Comparison of ENCODE assay signal across 22 mouse cellular contexts in genomic region chr7:144740643-144741042, GRCm38 (mm10). TPM values are rescaled to one million over a fixed set of nuclear protein-coding genes. Genes with fewer than 3 reads are reported as not detected.
DNase-seq lines count a peak whose midpoint lies in the region; ATAC-seq and TF ChIP-seq lines count a peak whose summit lies in the region.
"Had no signal": no experiment of that assay in that cellular context is flagged by ENCODE, and none has a peak within 500 bp of the region (broad histone marks: within the 10 kb centered on the region; RNA-seq: fewer than 3 reads in every experiment).

No protein-coding gene starts in this region.

- H3K36me3 ChIP-seq in heart, embryonic 10.5 days, result no peaks in the 10 kb centered on the region
- H3K36me3 ChIP-seq in midbrain, embryonic 10.5 days, result peaks cover 8% of the 10 kb centered on the region; the same call in 1 of the 2 replicates
- no peaks in the 10 kb centered on the region for H3K36me3 ChIP-seq in midbrain, embryonic 13.5 days
- no peaks in the 10 kb centered on the region for H3K36me3 ChIP-seq in forebrain, embryonic 16.5 days (ENCODE audit: control insufficient read depth, insufficient read depth)
- no peaks in the 10 kb centered on the region for H3K36me3 ChIP-seq in stomach, postnatal 0 days (ENCODE audit: control insufficient read depth, insufficient read depth, low read length)
- H3K36me3 ChIP-seq: embryonic facial prominence, embryonic 13.5 days; hindbrain, embryonic 15.5 days; limb, embryonic 13.5 days; neural tube, embryonic 13.5 days had no signal

- H3K4me2 ChIP-seq in midbrain, embryonic 13.5 days (replicated peaks), result no peak overlapping the region
- no peak overlapping the region for H3K4me2 ChIP-seq in forebrain, embryonic 16.5 days (ENCODE audit: low read length)
- no peak overlapping the region for H3K4me2 ChIP-seq in stomach, postnatal 0 days (replicated peaks; ENCODE audit: low read depth)
- H3K4me2 ChIP-seq: embryonic facial prominence, embryonic 13.5 days; hindbrain, embryonic 15.5 days; limb, embryonic 13.5 days; neural tube, embryonic 13.5 days had no signal

- no peak for TF ChIP-seq EP300 in stomach, postnatal 0 days (optimal IDR thresholded peaks at IDR 0.05)

- TF ChIP-seq CTCF in stomach, postnatal 0 days (IDR thresholded peaks at IDR 0.05; ENCODE audit: low read depth), result no peak

- H3K9ac ChIP-seq in midbrain, embryonic 13.5 days (replicated peaks), result no peak overlapping the region
- H3K9ac ChIP-seq in forebrain, embryonic 16.5 days (replicated peaks; ENCODE audit: low read depth, low read length), result no peak overlapping the region
- no peak overlapping the region for H3K9ac ChIP-seq in stomach, postnatal 0 days (ENCODE audit: low read length)
- H3K9ac ChIP-seq: embryonic facial prominence, embryonic 13.5 days; hindbrain, embryonic 15.5 days; limb, embryonic 13.5 days; neural tube, embryonic 13.5 days had no signal

- H3K9me3 ChIP-seq in heart, embryonic 10.5 days, result no peaks in the 10 kb centered on the region
- no peaks in the 10 kb centered on the region for H3K9me3 ChIP-seq in midbrain, embryonic 10.5 days (replicated peaks)
- no peaks in the 10 kb centered on the region for H3K9me3 ChIP-seq in midbrain, embryonic 13.5 days
- H3K9me3 ChIP-seq in forebrain, embryonic 16.5 days (ENCODE audit: control insufficient read depth, low read length), result no peaks in the 10 kb centered on the region
- H3K9me3 ChIP-seq in stomach, postnatal 0 days (ENCODE audit: control insufficient read depth, low read length), result no peaks in the 10 kb centered on the region
- H3K9me3 ChIP-seq: embryonic facial prominence, embryonic 13.5 days; hindbrain, embryonic 15.5 days; limb, embryonic 13.5 days; megakaryocyte, embryonic 14.5 days; neural tube, embryonic 13.5 days had no signal

- H3K4me1 ChIP-seq in heart, embryonic 10.5 days, result peaks cover 30% of the 10 kb centered on the region
- H3K4me1 ChIP-seq in midbrain, embryonic 10.5 days, result peaks cover 68% of the 10 kb centered on the region
- peaks cover 33% of the 10 kb centered on the region for H3K4me1 ChIP-seq in midbrain, embryonic 13.5 days (replicated peaks)
- H3K4me1 ChIP-seq in forebrain, embryonic 16.5 days (replicated peaks; ENCODE audit: control insufficient read depth, insufficient read depth, low read length), result peaks cover 11% of the 10 kb centered on the region
- H3K4me1 ChIP-seq in stomach, postnatal 0 days (replicated peaks; ENCODE audit: control insufficient read depth, insufficient read depth), result no peaks in the 10 kb centered on the region

- ATAC-seq in midbrain, embryonic 13.5 days, result no peak
- peak; percentile 53; the same call in 1 of the 2 replicates for ATAC-seq in forebrain, embryonic 16.5 days
- no peak for ATAC-seq in stomach, postnatal 0 days (ENCODE audit: low FRiP score, low TSS enrichment)
- ATAC-seq: lung, postnatal 0 days had no signal

- peaks cover 76% of the 10 kb centered on the region for H3K27me3 ChIP-seq in heart, embryonic 10.5 days (ENCODE audit: insufficient read depth, poor library complexity, severe bottlenecking)
- H3K27me3 ChIP-seq in midbrain, embryonic 10.5 days (ENCODE audit: low read depth, poor library complexity, severe bottlenecking), result peaks cover 47% of the 10 kb centered on the region
- peaks cover 22% of the 10 kb centered on the region for H3K27me3 ChIP-seq in midbrain, embryonic 13.5 days
- H3K27me3 ChIP-seq in forebrain, embryonic 16.5 days (replicated peaks; ENCODE audit: control insufficient read depth, insufficient read depth, low read length), result peaks cover 4% of the 10 kb centered on the region
- no peaks in the 10 kb centered on the region for H3K27me3 ChIP-seq in stomach, postnatal 0 days (ENCODE audit: control insufficient read depth, insufficient read depth, low read length)

- WGBS in heart, embryonic 10.5 days, result 64% methylated on average over 7 of the region's 7 CpGs
- 74% methylated on average over 7 of the region's 7 CpGs for WGBS in midbrain, embryonic 10.5 days
- 63% methylated on average over 7 of the region's 7 CpGs for WGBS in midbrain, embryonic 13.5 days
- 54% methylated on average over 7 of the region's 7 CpGs for WGBS in forebrain, embryonic 16.5 days
- 28% methylated on average over 7 of the region's 7 CpGs for WGBS in stomach, postnatal 0 days

- H3K27ac ChIP-seq in heart, embryonic 10.5 days, result peak overlapping the region; percentile 23
- H3K27ac ChIP-seq in midbrain, embryonic 10.5 days (replicated peaks), result peak overlapping the region; percentile 61
- no peak overlapping the region; the same call in 1 of the 2 replicates for H3K27ac ChIP-seq in midbrain, embryonic 13.5 days
- H3K27ac ChIP-seq in forebrain, embryonic 16.5 days (ENCODE audit: low read length), result no peak overlapping the region; the same call in 1 of the 2 replicates
- H3K27ac ChIP-seq in stomach, postnatal 0 days (replicated peaks), result peak overlapping the region; percentile 50; the same call in 1 of the 2 replicates
- H3K27ac ChIP-seq: embryonic facial prominence, embryonic 13.5 days; hindbrain, embryonic 15.5 days; limb, embryonic 13.5 days; neural tube, embryonic 13.5 days had no signal

- no peak for DNase-seq in heart, embryonic 10.5 days (ENCODE audit: low spot score)
- no peak for DNase-seq in heart, adult 11 months
- DNase-seq in midbrain, embryonic 10.5 days (ENCODE audit: low spot score), result no peak
- no peak for DNase-seq in stomach, postnatal 0 days (ENCODE audit: low spot score)
- no peak for DNase-seq in adrenal gland, adult 8-10 months
- no peak for DNase-seq in adrenal gland, adult 18-20 months (ENCODE audit: low spot score in 2 of 2)
- DNase-seq: adrenal gland, postnatal 25 days; cerebellum, adult 9-10 months; gastrocnemius, postnatal 10 days; heart, postnatal 10 days; kidney, adult 2 months; kidney, postnatal 25 days; right cerebral cortex, postnatal 14 days; thymus, adult 2 months had no signal

- H3K4me3 ChIP-seq in heart, embryonic 10.5 days, result no peak overlapping the region
- no peak overlapping the region for H3K4me3 ChIP-seq in midbrain, embryonic 10.5 days
- no peak overlapping the region for H3K4me3 ChIP-seq in midbrain, embryonic 13.5 days (replicated peaks)
- no peak overlapping the region for H3K4me3 ChIP-seq in forebrain, embryonic 16.5 days (replicated peaks; ENCODE audit: low read length)
- H3K4me3 ChIP-seq in stomach, postnatal 0 days (ENCODE audit: low read depth, low read length), result no peak overlapping the region
- H3K4me3 ChIP-seq: embryonic facial prominence, embryonic 13.5 days; hindbrain, embryonic 15.5 days; limb, embryonic 13.5 days; megakaryocyte, embryonic 14.5 days; neural tube, embryonic 13.5 days had no signal

RNA-seq across cellular contexts. Expression of gene Ano1, which starts 11.1 kb away (rescaled TPM):
- 18.1 and 18.3 TPM in 2 replicates for polyA plus RNA-seq in heart, embryonic 10.5 days (2016; fragmentation: Nextera tagmentation; extraction: Ambion mirVana)
- 29.4 and 41.5 TPM in 2 replicates for polyA plus RNA-seq in midbrain, embryonic 10.5 days (2016; fragmentation: Nextera tagmentation; extraction: Ambion mirVana)
- 13.0 and 15.1 TPM in 2 replicates for polyA plus RNA-seq in midbrain, embryonic 13.5 days (2015; fragmentation: Nextera tagmentation; extraction: Ambion mirVana)
- 8.0 and 9.4 TPM in 2 replicates for polyA plus RNA-seq in forebrain, embryonic 16.5 days (2015; fragmentation: Nextera tagmentation; extraction: Ambion mirVana)
- 32.4 and 41.6 TPM in 2 replicates for polyA plus RNA-seq in stomach, postnatal 0 days (2015; fragmentation: Nextera tagmentation; extraction: Ambion mirVana)
- 10 to 100 TPM; 21.7 to 34.5 (median 29.8) TPM for total RNA-seq in adrenal gland, adult 8-10 months (2022)
- total RNA-seq in adrenal gland, adult 18-20 months (2021), result 10 to 100 TPM; 21.3 to 30.6 TPM

Comparison
In these comparisons a context has a peak if more than half of its experiments do, and no peak if none do; other contexts are left out.
1. H3K27ac ChIP-seq: peak in heart, embryonic 10.5 days (single experiment), midbrain, embryonic 10.5 days (single experiment) and stomach, postnatal 0 days (single experiment); none in midbrain, embryonic 13.5 days (single experiment) and forebrain, embryonic 16.5 days (single experiment).